Mouse (Mus musculus) MEL (cell line): ENCODE measurements at regions not wholly inside any gene's neighbourhood (a gene's known extent, or its start where the extent isn't known, plus 50 kb on each side); places are given as distances from the start of the nearest gene placed in this dataset.
A peak's percentile ranks its signal among the peaks of the same experiment; 100 is the strongest.
"Not testable (repeated sequence)": the region's sequence is repeated elsewhere in the genome, so short reads cannot be mapped to it uniquely, and the experiment has no call there.

Experiments
- DNase-seq: peaks from one replicate; pipeline ENCODE4 v3.0.0; 2011; ENCODE audit warnings: low read depth, low spot score
- H3K27ac ChIP-seq: 2 replicates; pipeline ENCODE4 v1.5.1; 2012; ENCODE audit warnings: low read depth, mild to moderate bottlenecking, control low read depth, low read length, moderate library complexity; ENCODE audit not compliant: control insufficient read depth
- H3K27me3 ChIP-seq, 2 experiments: fragments of 150-350 bp in 1 of 2; sonication (generic) in 1 of 2; 2 replicates each; pipeline ENCODE4 v1.6.1; 2012; ENCODE audit warnings: low read length in 2 of 2, mild to moderate bottlenecking in 2 of 2, improper control_type of control experiment in 1 of 2, moderate library complexity in 1 of 2; ENCODE audit not compliant: insufficient read depth in 2 of 2, control insufficient read depth in 1 of 2
- H3K36me3 ChIP-seq, 2 experiments: 2 replicates each; pipeline ENCODE4 v1.6.1; 2012 to 2014; ENCODE audit warnings: low read length in 2 of 2, improper control_type of control experiment in 1 of 2, inconsistent platforms in 1 of 2, mild to moderate bottlenecking in 1 of 2; ENCODE audit not compliant: insufficient read depth in 2 of 2, control insufficient read depth in 1 of 2
- H3K4me1 ChIP-seq, 2 experiments: fragments of 150-350 bp in 1 of 2; sonication (generic) in 1 of 2; 2 replicates each; pipeline ENCODE4 v1.6.1; 2012; ENCODE audit warnings: low read length in 2 of 2, improper control_type of control experiment in 1 of 2, mild to moderate bottlenecking in 1 of 2; ENCODE audit not compliant: insufficient read depth in 2 of 2, control insufficient read depth in 1 of 2
- H3K4me3 ChIP-seq, 2 experiments: fragments of 150-350 bp in 1 of 2; sonication (generic) in 1 of 2; 2 replicates each; pipeline ENCODE4 v1.5.1; 2012; ENCODE audit warnings: low read depth in 2 of 2, low read length in 2 of 2, mild to moderate bottlenecking in 2 of 2, moderate library complexity in 2 of 2, control low read depth in 1 of 2, improper control_type of control experiment in 1 of 2; ENCODE audit not compliant: control insufficient read depth in 1 of 2, insufficient read depth in 1 of 2
- H3K79me2 ChIP-seq: 2 replicates; pipeline ENCODE4 v1.6.1; 2012; ENCODE audit warnings: mild to moderate bottlenecking, low read length, moderate library complexity; ENCODE audit not compliant: control insufficient read depth, poor library complexity, insufficient read depth
- H3K9ac ChIP-seq: 2 replicates; pipeline ENCODE4 v1.6.1; 2012; ENCODE audit warnings: low read depth, mild to moderate bottlenecking, control low read depth, low read length, moderate library complexity; ENCODE audit not compliant: control insufficient read depth, poor library complexity, severe bottlenecking
- H3K9me3 ChIP-seq: fragments of 150-350 bp; sonication (generic); replicated peaks from 2 replicates; pipeline ENCODE4 v1.6.1; 2012; ENCODE audit warnings: mild to moderate bottlenecking, low read length, improper control_type of control experiment, moderate library complexity; ENCODE audit not compliant: insufficient read depth
- CHD1 ChIP-seq: IDR thresholded peaks from 2 replicates; pipeline ENCODE4 v1.6.1; 2012; ENCODE audit warnings: low read depth, mild to moderate bottlenecking, inconsistent platforms, low read length, improper control_type of control experiment
- CTCF ChIP-seq, 3 experiments: IDR thresholded peaks in 2 of 3; conservative IDR thresholded peaks in 1 of 3; 2 replicates each; pipeline ENCODE4 v1.5.1; 2011 to 2012; ENCODE audit warnings: low read length in 3 of 3, low read depth in 2 of 3, mild to moderate bottlenecking in 2 of 3, improper control_type of control experiment in 1 of 3, inconsistent platforms in 1 of 3, mixed read lengths in 1 of 3, moderate library complexity in 1 of 3; ENCODE audit not compliant: control insufficient read depth in 1 of 3, insufficient read depth in 1 of 3, poor library complexity in 1 of 3, severe bottlenecking in 1 of 3
- MYC ChIP-seq: IDR thresholded peaks from 2 replicates; pipeline ENCODE4 v1.6.1; 2011; ENCODE audit warnings: low read depth, mild to moderate bottlenecking, low read length, improper control_type of control experiment, moderate library complexity
- POLR2A ChIP-seq, 2 experiments: IDR thresholded peaks; 2 replicates each; pipeline ENCODE4 v1.6.1; 2011 to 2012; ENCODE audit warnings: low read length in 2 of 2, mild to moderate bottlenecking in 2 of 2, control low read depth in 1 of 2, improper control_type of control experiment in 1 of 2, low read depth in 1 of 2, moderate library complexity in 1 of 2; ENCODE audit not compliant: control insufficient read depth in 1 of 2, insufficient read depth in 1 of 2, poor library complexity in 1 of 2
- POLR2AphosphoS5 ChIP-seq: IDR thresholded peaks from 2 replicates; pipeline ENCODE4 v1.6.1; 2012; ENCODE audit warnings: low read depth, borderline replicate concordance, mild to moderate bottlenecking, inconsistent platforms, low read length, moderate library complexity, mixed read lengths
- RAD21 ChIP-seq: IDR thresholded peaks from 2 replicates; pipeline ENCODE4 v1.6.1; 2011; ENCODE audit warnings: mild to moderate bottlenecking, low read depth, low read length, improper control_type of control experiment
- SMC3 ChIP-seq: IDR thresholded peaks from 2 replicates; pipeline ENCODE4 v1.6.1; 2011; ENCODE audit warnings: low read depth, low read length, improper control_type of control experiment
- TBP ChIP-seq: IDR thresholded peaks from 2 replicates; pipeline ENCODE4 v1.8.0; 2011; ENCODE audit warnings: low read depth, low read length, improper control_type of control experiment
- ZC3H11A ChIP-seq: IDR thresholded peaks from 2 replicates; pipeline ENCODE4 v1.6.1; 2012; ENCODE audit warnings: low read depth, mild to moderate bottlenecking, inconsistent platforms, low read length, improper control_type of control experiment

DNA sequence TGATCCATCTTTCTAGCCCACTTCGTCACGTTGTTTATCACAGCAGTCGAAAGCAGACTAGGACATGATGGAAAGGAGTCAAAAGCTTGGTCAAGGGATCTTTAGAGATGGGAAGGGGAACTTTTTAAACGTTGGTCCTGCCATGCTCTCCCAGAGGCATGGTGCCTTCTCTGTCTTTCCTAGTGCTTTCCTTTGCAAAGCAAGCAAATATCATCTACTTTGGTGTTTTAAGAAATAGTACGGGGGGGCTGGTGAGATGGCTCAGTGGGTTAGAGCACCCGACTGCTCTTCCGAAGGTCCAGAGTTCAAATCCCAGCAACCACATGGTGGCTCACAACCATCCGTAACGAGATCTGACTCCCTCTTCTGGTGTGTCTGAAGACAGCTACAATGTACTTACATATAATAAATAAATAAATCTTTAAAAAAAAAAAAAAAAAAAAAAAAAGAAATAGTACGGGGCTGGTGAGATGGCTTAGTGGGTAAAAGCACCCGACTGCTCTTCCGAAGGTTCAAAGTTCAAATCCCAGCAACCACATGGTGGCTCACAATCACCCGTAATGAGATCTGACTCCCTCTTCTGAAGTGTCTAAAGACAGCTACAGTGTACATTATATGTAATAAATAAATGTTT lies 1637.6 kb downstream of the A830018L16Rik start:
- TF ChIP-seq TBP = peak; percentile 94

GRCm38 (mm10) chr1:13052067-13052460 lies 1638.2 kb downstream of the A830018L16Rik start:
- Histone ChIP-seq H3K27me3 (no peaks in the 10 kb centered on the region), H3K27ac (no peak overlapping the region), H3K9me3 (no peaks in the 10 kb centered on the region), H3K9ac (no peak overlapping the region), H3K36me3 (0 out of 4 replicates have a peak, but pooled peaks cover 0 to 2% of the 10 kb centered on the region in 2 experiments), H3K79me2 (no peaks in the 10 kb centered on the region), H3K4me3 (peak overlapping the region; percentile 38 to 52; a peak in 3 of 4 replicates), H3K4me1 (0 out of 4 replicates have a peak, but pooled peaks cover 0 to 5% of the 10 kb centered on the region in 2 experiments)
- DNase-seq = peak; percentile 63
- TF ChIP-seq ZC3H11A = peak; percentile 57
- peak; percentile 77 for TF ChIP-seq RAD21
- TF ChIP-seq POLR2AphosphoS5 = no peak
- peak; percentile 48 to 68 (median 58) for TF ChIP-seq CTCF (IDR thresholded peaks at IDR 0.05 in 2 of 3, conservative IDR thresholded peaks at IDR 0.05 in 1 of 3; ENCODE audit: control insufficient read depth in 1 of 3, insufficient read depth in 1 of 3, low read depth in 2 of 3, low read length in 3 of 3, poor library complexity in 1 of 3, severe bottlenecking in 1 of 3)
- TF ChIP-seq MYC = no peak
- peak; percentile 61 for TF ChIP-seq SMC3

More for the DNA sequence above, 1637.6 kb downstream of the A830018L16Rik start:
- not testable (repeated sequence) for H3K9me3 ChIP-seq, H3K27ac ChIP-seq, H3K27me3 ChIP-seq, H3K79me2 ChIP-seq, H3K36me3 ChIP-seq, H3K4me1 ChIP-seq, H3K9ac ChIP-seq
- DNase-seq = peak; percentile 19
- H3K4me3 ChIP-seq = peak overlapping the region; percentile 58 to 60; a peak in 3 of 4 replicates

DNA sequence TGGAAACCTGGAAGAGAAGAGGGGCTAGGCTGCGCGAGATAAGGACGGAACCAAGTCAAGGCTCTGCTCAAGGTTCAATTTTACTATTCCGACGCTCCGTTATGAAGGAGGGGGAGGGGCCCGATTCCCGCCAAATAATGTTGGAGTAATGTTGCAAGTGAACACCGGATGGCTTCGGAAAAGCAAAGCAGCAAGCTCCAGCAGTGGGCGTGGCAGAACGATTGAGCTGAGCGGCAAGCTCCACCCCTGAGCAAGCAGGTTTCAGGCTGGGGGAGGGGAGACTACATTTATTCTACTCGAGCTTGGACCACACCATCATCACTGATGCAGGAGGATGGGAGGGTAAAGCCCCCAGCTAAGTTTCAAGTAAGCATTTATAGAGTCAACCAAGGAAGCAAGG lies 1643.8 kb downstream of the A830018L16Rik start:
- Histone ChIP-seq H3K27ac (no peak overlapping the region), H3K36me3 (no peaks in the 10 kb centered on the region), H3K79me2 (no peaks in the 10 kb centered on the region), H3K9ac (no peak overlapping the region), H3K9me3 (no peaks in the 10 kb centered on the region), H3K4me1 (no peaks in the 10 kb centered on the region), H3K4me3 (no peak overlapping the region), H3K27me3 (no peaks in the 10 kb centered on the region)
- no peak for DNase-seq
- no peak for TF ChIP-seq CHD1
- TF ChIP-seq POLR2A (IDR thresholded peaks at IDR 0.05; ENCODE audit: control insufficient read depth in 1 of 2, insufficient read depth in 1 of 2, low read depth in 1 of 2, low read length in 2 of 2, poor library complexity in 1 of 2) = no peak
